Mouse (Mus musculus) embryonic facial prominence, embryonic 13.5 days (tissue): Measurements from ENCODE around the gene Slc16a6. TPM values are rescaled to one million over a fixed set of nuclear protein-coding genes. Genes with fewer than 3 reads are reported as not detected.

Source experiments
- ATAC-seq: fragments of 200-750 bp; cut with Nextera tagmentation; 2 replicates; pipeline ENCODE4 v1.8.0; 2017; ENCODE audit warnings: low read depth; ENCODE audit not compliant: insufficient number of reproducible peaks, insufficient read depth, low FRiP score, low TSS enrichment
- H3K27ac ChIP-seq: fragments of 300-500 bp; sonication (generic); 2 replicates; pipeline ENCODE4 v1.5.1; 2015; ENCODE audit warnings: moderate library complexity, mild to moderate bottlenecking, inconsistent platforms
- H3K27me3 ChIP-seq: fragments of 300-500 bp; sonication (generic); 2 replicates; pipeline ENCODE4 v1.6.1; 2015; ENCODE audit warnings: mild to moderate bottlenecking, inconsistent platforms
- H3K36me3 ChIP-seq: fragments of 300-500 bp; sonication (generic); 2 replicates; pipeline ENCODE4 v1.6.1; 2015; ENCODE audit warnings: mild to moderate bottlenecking, inconsistent platforms
- H3K4me1 ChIP-seq: fragments of 300-500 bp; sonication (generic); 2 replicates; pipeline ENCODE4 v1.6.1; 2015; ENCODE audit warnings: inconsistent platforms
- H3K4me2 ChIP-seq: fragments of 300-500 bp; sonication (generic); 2 replicates; pipeline ENCODE4 v1.6.1; 2015; ENCODE audit warnings: moderate library complexity, mild to moderate bottlenecking, inconsistent platforms
- H3K4me3 ChIP-seq: fragments of 300-500 bp; sonication (generic); 2 replicates; pipeline ENCODE4 v1.5.1; 2015; ENCODE audit warnings: mild to moderate bottlenecking, inconsistent platforms
- H3K9ac ChIP-seq: fragments of 300-500 bp; sonication (generic); 2 replicates; pipeline ENCODE4 v1.6.1; 2015; ENCODE audit warnings: mild to moderate bottlenecking, inconsistent platforms
- H3K9me3 ChIP-seq: fragments of 300-500 bp; sonication (generic); 2 replicates; pipeline ENCODE4 v1.6.1; 2016; ENCODE audit warnings: inconsistent platforms
- WGBS: fragments of 180-500 bp; shearing (Covaris S2); methylation state at CpG from one replicate; pipeline ENCODE4 v1.1.7; 2015; ENCODE audit warnings: mixed read lengths; 5-methylcytosine and 5-hydroxymethylcytosine counted together
- polyA plus RNA-seq: library from polyadenylated mRNA; unstranded; fragments of >200 nt; fragmentation: Nextera tagmentation; extraction: Ambion mirVana; gene quantifications from 2 replicates; pipeline ENCODE4 v1.2.1, GENCODE M21; 2015

The Slc16a6 gene
- polyA plus RNA-seq, 1 experiment from 2014 or later = 3.6 TPM

DNA sequence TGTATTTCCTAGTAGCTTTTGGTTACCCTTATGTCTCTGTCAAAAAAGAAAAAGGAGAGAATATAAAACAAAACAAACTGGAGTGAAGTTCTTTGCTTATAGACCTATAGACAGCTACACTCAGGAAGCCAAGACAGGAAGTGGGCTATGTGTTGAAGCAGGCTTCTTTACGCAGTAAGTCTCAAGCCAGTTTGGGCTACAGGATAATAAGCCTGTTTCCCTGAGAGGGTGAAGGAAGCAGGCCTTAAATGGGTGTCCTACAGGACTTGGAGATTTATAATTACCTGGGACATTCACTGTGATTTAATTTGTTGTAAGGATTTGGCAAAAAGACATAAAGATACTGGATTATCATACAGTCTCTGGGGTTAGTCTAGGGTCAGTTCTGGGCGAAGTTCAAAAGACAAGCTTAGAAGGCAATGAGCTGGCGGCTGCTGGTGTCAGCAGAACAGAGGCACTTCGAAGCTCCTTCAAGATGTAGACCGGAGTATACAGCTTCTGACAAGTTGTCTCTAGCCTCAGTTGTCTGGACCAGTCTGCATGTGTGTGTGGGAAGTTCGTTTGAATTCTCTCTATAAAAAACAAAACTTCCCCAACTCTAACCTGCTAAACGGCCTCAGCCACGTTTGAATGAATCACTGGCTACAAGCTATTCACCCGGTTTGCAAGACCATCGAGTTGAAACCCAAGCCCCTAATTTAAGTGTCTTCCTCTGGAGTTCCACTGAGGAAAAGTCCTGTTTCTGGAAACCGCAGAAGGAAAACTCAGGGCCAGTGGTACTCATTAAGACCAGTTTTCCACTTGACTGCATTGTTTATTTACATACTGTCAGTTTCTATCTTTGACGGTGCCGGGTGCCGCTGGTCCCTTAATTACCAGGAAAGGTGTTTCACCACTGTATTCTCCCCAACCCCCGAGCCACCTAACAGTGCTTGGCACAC lies 2.2 kb downstream of the Slc16a6 start:
- H3K36me3 ChIP-seq = no peaks in the 10 kb centered on the region
- peak overlapping the region; percentile 91 for H3K4me2 ChIP-seq
- WGBS = 26% methylated on average over 15 of the region's 15 CpGs
- H3K27ac ChIP-seq = no peak overlapping the region
- peak overlapping the region; percentile 58 for H3K4me3 ChIP-seq
- H3K9me3 ChIP-seq = no peaks in the 10 kb centered on the region
- H3K4me1 ChIP-seq = peaks cover 24% of the 10 kb centered on the region
- H3K9ac ChIP-seq = 0 out of 2 replicates have a peak overlapping the region, but pooled peaks have one; percentile 78
- peaks cover 43% of the 10 kb centered on the region for H3K27me3 ChIP-seq
- no peak for ATAC-seq

DNA sequence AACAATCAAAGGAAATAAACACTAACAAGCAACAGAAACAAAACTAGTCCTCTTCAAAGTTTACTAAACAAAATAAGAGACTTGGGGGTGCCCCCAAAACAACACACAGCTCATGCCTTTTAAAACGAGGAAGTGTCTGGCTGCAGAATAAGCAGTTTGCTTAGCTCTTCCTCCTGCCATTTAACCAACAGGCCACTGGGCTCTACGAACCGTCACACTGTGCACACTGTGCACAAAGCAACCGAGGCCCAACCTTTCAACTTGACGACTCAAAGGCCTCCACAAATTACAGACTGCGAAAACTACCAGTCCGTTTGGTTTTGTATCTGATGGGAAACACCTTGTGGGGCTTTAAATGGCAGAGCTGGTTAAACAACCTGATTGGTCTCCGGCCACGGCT lies 3.2 kb downstream of the Slc16a6 start:
- H3K4me1 ChIP-seq = peaks cover 24% of the 10 kb centered on the region
- 58% methylated on average over 9 of the region's 9 CpGs for WGBS
- H3K4me3 ChIP-seq = no peak overlapping the region

DNA sequence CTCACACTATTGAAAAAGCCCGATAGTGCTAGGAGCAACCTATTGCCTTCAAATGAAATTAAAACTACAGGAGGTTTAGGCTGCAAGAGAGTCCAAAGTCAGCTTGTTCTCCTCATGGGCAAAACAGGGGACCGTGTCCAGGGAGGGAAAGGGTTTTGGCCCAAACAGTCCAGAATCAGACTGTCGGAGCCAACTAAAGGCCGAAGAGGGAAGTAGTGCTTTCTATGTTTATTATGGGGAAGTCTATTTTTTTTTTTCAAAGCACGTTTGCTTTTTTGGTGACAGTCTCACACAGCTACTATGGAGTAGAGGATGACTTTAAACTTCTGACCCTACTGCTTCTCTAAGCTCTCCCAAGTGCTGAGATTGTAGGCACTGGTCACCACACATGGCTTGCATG lies 5.3 kb downstream of the Slc16a6 start:
- no peak overlapping the region for H3K4me2 ChIP-seq
- WGBS = 92% methylated on average over 5 of the region's 5 CpGs
- no peak overlapping the region for H3K4me3 ChIP-seq
- H3K27ac ChIP-seq = no peak overlapping the region
- H3K9ac ChIP-seq = no peak overlapping the region
- peaks cover 20% of the 10 kb centered on the region for H3K4me1 ChIP-seq
- H3K36me3 ChIP-seq = no peaks in the 10 kb centered on the region
- no peak for ATAC-seq
- H3K27me3 ChIP-seq = peaks cover 23% of the 10 kb centered on the region
- no peaks in the 10 kb centered on the region for H3K9me3 ChIP-seq

More for the DNA sequence above, 3.2 kb downstream of the Slc16a6 start:
- Histone ChIP-seq H3K9me3 (no peaks in the 10 kb centered on the region), H3K27me3 (peaks cover 37% of the 10 kb centered on the region), H3K27ac (no peak overlapping the region), H3K9ac (no peak overlapping the region), H3K4me2 (no peak overlapping the region), H3K36me3 (no peaks in the 10 kb centered on the region)
- ATAC-seq = no peak

DNA sequence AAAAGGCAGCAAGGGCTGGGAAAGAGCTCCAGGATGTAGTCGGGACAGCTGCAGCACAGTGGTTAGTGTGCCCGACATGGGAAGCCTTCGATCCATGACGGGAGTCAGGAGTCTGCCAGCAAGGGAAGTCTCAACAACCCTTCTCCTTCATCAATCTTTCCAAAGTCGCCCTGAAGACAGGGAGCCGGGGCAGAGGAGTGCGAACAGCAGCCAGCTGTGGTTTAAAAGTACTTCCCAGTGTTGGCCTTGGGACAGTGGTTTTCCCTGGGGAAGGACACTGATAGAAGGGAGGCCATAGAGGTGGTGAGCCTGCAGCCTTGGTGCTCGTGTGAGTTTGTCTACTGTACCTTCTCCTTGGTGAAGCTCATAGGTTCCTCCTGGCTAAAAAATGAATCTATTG lies 6.4 kb downstream of the Slc16a6 start:
- peaks cover 18% of the 10 kb centered on the region for H3K27me3 ChIP-seq
- no peak overlapping the region for H3K4me3 ChIP-seq
- no peak overlapping the region for H3K27ac ChIP-seq
- ATAC-seq = no peak
- 83% methylated on average over 8 of the region's 8 CpGs for WGBS
- H3K9ac ChIP-seq = no peak overlapping the region
- H3K36me3 ChIP-seq = no peaks in the 10 kb centered on the region
- H3K4me1 ChIP-seq = peaks cover 14% of the 10 kb centered on the region
- no peaks in the 10 kb centered on the region for H3K9me3 ChIP-seq
- H3K4me2 ChIP-seq = no peak overlapping the region

DNA sequence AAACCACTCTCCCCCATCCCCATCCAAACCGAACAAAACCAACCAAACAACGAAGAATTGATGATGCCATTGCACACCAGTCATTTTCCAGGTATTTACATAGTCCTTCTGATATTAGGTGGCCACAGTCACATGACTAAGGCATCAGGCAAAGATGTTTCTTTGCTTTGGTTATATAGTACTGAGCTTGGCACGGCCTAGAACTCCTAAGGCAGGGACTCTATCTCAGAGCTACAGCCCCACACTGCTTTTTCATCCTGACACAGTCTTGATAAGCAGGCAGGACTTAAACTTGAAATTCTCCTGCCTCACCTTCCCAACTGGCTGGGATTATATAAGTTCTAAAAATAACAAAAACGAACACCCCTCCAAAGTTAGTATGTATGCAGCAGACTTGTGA lies 8.3 kb downstream of the Slc16a6 start:
- no peak overlapping the region for H3K9ac ChIP-seq
- no peak overlapping the region for H3K4me3 ChIP-seq
- H3K27me3 ChIP-seq = no peaks in the 10 kb centered on the region; the same call in 1 of the 2 replicates
- no peaks in the 10 kb centered on the region for H3K9me3 ChIP-seq
- no peak overlapping the region for H3K27ac ChIP-seq
- no peak overlapping the region for H3K4me2 ChIP-seq
- no peak for ATAC-seq
- no peaks in the 10 kb centered on the region for H3K4me1 ChIP-seq
- 90% methylated on average over 4 of the region's 4 CpGs for WGBS
- H3K36me3 ChIP-seq = no peaks in the 10 kb centered on the region

DNA sequence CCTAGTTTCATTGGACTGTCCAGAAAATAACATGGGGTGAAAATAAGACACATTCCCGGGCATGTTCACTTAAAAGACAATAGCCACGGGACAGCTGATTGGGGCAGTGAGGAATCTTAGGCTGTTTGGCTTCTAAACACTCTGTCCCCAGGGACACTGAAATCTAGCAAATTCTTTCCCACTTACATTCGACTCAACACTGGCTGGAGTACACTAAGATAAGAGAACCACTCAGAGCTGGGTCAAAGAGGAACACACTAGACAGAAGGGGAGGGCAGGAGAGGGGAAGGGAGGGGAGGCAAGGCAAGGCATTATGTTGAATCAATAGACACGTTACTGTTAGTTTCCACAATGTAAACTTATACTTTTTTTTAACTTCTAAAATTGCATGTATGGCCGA lies 12.8 kb downstream of the Slc16a6 start:
- H3K9ac ChIP-seq = no peak overlapping the region
- no peaks in the 10 kb centered on the region for H3K36me3 ChIP-seq
- WGBS = 68% methylated on average over 5 of the region's 5 CpGs
- no peak overlapping the region for H3K27ac ChIP-seq
- no peaks in the 10 kb centered on the region for H3K27me3 ChIP-seq
- no peak for ATAC-seq
- H3K4me1 ChIP-seq = no peaks in the 10 kb centered on the region
- H3K4me2 ChIP-seq = no peak overlapping the region
- no peak overlapping the region for H3K4me3 ChIP-seq
- no peaks in the 10 kb centered on the region for H3K9me3 ChIP-seq

DNA sequence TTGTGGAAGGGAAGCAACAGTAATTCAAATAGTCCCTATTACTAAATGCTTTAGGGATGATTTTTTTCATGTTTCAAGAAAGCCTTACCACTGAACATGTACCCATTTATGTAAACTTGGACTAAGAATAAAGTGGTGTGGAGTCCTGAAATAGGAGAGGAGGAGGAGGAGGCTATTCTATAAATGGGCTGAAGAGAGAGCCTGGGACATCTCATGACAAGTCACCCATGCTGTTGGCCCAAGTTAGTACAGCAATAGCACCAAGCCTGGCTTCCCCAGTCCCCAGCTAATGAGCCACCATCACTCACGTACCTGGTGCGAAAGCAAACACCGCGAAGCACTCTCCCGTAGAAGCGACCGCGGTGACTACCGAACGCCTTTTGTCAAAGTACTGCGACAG lies 15.2 kb downstream of the Slc16a6 start:
- no peak overlapping the region for H3K9ac ChIP-seq
- no peaks in the 10 kb centered on the region for H3K4me1 ChIP-seq
- H3K4me2 ChIP-seq = no peak overlapping the region
- no peak for ATAC-seq
- H3K27me3 ChIP-seq = no peaks in the 10 kb centered on the region
- H3K4me3 ChIP-seq = no peak overlapping the region
- 94% methylated on average over 11 of the region's 11 CpGs for WGBS
- no peaks in the 10 kb centered on the region for H3K9me3 ChIP-seq
- no peaks in the 10 kb centered on the region for H3K36me3 ChIP-seq
- H3K27ac ChIP-seq = no peak overlapping the region

DNA sequence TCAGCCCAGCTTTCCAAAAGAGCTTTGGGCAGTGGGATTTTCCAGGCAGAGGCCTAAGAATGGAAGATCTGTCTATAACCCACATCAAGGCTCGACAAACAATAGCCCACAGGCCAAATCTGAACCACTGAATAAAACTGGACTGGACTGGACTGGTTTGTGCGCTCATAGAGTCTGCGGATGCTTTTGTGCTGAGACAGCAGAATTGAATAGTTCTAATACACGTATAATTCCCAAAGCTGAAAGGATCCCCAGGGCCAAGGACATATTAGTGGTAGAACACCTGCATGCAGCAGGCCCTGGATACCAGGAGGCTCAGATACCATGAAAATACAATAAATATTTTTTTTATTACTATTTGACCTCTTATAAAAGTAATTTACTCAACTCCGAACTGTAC lies 17.1 kb downstream of the Slc16a6 start:
- H3K4me2 ChIP-seq = no peak overlapping the region
- H3K4me1 ChIP-seq = no peaks in the 10 kb centered on the region
- H3K4me3 ChIP-seq = no peak overlapping the region
- no peak overlapping the region for H3K27ac ChIP-seq
- H3K36me3 ChIP-seq = no peaks in the 10 kb centered on the region
- no peaks in the 10 kb centered on the region for H3K9me3 ChIP-seq
- no peak for ATAC-seq
- H3K27me3 ChIP-seq = no peaks in the 10 kb centered on the region
- 91% methylated on average over 5 of the region's 5 CpGs for WGBS
- no peak overlapping the region for H3K9ac ChIP-seq

DNA sequence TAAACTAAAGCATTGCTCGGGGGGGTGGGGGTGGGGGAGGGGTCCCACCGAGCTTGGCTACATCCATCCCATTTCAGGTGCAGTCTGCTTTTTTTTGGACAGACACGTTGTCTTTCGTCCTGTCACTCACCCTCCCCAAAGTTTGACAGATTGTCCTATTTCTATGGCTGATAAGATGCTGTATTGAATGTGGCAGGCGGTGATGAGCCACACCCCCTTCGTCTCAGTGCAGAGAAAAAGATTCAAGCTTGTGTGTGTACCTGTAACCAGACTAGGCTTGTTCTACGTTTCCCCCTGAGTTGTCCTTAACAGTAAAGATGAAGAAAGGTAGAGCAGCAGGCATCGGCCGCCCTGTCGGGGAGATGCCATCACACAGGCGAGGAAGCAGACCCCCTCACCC lies 22.2 kb downstream of the Slc16a6 start:
- WGBS = 73% methylated on average over 11 of the region's 11 CpGs
- ATAC-seq = no peak
- Histone ChIP-seq H3K4me1 (no peaks in the 10 kb centered on the region), H3K27ac (no peak overlapping the region), H3K4me3 (no peak overlapping the region), H3K4me2 (no peak overlapping the region), H3K36me3 (no peaks in the 10 kb centered on the region), H3K27me3 (no peaks in the 10 kb centered on the region), H3K9me3 (no peaks in the 10 kb centered on the region), H3K9ac (no peak overlapping the region)

DNA sequence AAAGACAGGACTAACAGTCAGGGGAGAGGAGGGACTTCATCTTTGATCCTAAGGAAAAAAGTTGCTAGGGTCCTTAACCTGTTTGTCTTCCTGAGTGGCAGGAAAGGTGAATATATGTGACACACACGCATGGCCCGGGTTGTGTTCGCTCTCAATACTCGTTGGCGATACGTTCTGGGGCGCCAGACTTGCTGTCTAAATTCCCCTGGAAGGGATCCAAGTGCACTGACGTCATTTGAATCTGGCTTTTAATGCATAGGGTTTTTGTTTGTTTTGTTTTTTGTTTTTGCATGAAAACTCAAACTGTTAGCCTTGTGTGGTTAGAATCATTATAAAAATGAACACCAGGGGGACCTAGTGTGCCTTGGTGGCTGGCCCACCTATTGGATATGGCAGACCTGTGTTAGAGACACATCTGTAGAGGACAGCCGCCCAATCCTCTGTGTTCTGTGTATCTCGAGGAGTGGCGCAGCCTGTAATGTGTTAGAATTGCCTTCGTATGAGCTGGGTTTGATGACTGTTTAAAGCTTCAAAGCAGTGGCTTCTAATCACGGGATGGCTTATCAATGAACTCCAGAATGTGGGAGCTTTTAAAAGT lies 27.9 kb downstream of the Slc16a6 start:
- Histone ChIP-seq H3K9me3 (no peaks in the 10 kb centered on the region), H3K9ac (no peak overlapping the region), H3K4me1 (peaks cover 5% of the 10 kb centered on the region; the same call in 1 of the 2 replicates), H3K36me3 (no peaks in the 10 kb centered on the region), H3K4me2 (no peak overlapping the region), H3K27ac (no peak overlapping the region), H3K27me3 (no peaks in the 10 kb centered on the region; the same call in 1 of the 2 replicates), H3K4me3 (no peak overlapping the region)
- ATAC-seq = no peak
- 46% methylated on average over 13 of the region's 13 CpGs for WGBS

DNA sequence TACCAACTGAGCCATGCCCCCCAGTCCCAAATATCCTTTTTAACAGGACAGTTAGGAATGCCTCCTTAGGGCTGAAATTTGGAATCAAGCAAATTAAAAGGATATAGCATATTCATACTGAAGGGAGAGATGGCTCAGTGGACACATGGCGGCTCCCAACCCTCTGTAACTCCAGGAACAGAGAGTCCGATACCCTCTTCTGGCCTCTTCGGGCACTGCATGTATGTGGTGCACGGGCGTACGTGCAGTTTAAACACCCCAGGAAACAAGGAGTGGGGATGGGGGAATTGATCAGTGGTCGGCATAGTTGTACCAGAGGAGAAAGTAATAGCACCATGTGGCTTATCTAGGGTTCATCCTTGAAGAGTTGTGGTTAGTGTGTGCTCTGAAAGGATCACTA lies 28.8 kb downstream of the Slc16a6 start:
- no peak overlapping the region for H3K4me3 ChIP-seq
- ATAC-seq = no peak
- H3K27ac ChIP-seq = no peak overlapping the region
- no peaks in the 10 kb centered on the region for H3K9me3 ChIP-seq
- no peak overlapping the region for H3K9ac ChIP-seq
- WGBS = 54% methylated on average over 7 of the region's 7 CpGs
- no peaks in the 10 kb centered on the region for H3K36me3 ChIP-seq
- H3K4me2 ChIP-seq = no peak overlapping the region
- peaks cover 15% of the 10 kb centered on the region for H3K4me1 ChIP-seq
- no peaks in the 10 kb centered on the region; the same call in 1 of the 2 replicates for H3K27me3 ChIP-seq
